In genomic region chr19:28010471-28011395, GRCm38 (mm10) we compare ENCODE assay signal across 8 mouse cellular contexts. TPM values are rescaled to one million over a fixed set of nuclear protein-coding genes. Genes with fewer than 3 reads are reported as not detected.
DNase-seq lines count a peak whose midpoint lies in the region; ATAC-seq and TF ChIP-seq lines count a peak whose summit lies in the region.

TSS of gene Rfx3 (minus strand) at chr19:28011166.

- peak; percentile 55 for ATAC-seq in erythroid progenitor cell, adult 5-6 weeks (replicated peaks; ENCODE audit: low FRiP score, poor library complexity, severe bottlenecking)
- ATAC-seq in heart, embryonic 15.5 days (replicated peaks; ENCODE audit: insufficient number of reproducible peaks, insufficient read depth, low FRiP score, low read depth) = peak; percentile 88
- ATAC-seq in liver, embryonic 16.5 days (ENCODE audit: low read depth) = peak; percentile 83
- ATAC-seq in neural tube, embryonic 13.5 days (ENCODE audit: low read depth) = peak; percentile 91

- H3K27ac ChIP-seq in ES-Bruce4 (ENCODE audit: insufficient read depth, low read length) = peak within 1 kb of the TSS; percentile 78
- H3K27ac ChIP-seq in heart, embryonic 15.5 days = peak within 1 kb of the TSS; percentile 99
- H3K27ac ChIP-seq in liver, embryonic 16.5 days (ENCODE audit: low read length) = peak within 1 kb of the TSS; percentile 99
- peak within 1 kb of the TSS; percentile 100 for H3K27ac ChIP-seq in neural tube, embryonic 13.5 days (replicated peaks)
- peak within 1 kb of the TSS; percentile 97 for H3K27ac ChIP-seq in testis, adult 2 months (ENCODE audit: control insufficient read depth, insufficient read depth, low read depth, low read length)

- no peaks in the 10 kb centered on the region for H3K36me3 ChIP-seq in ES-Bruce4 (ENCODE audit: control insufficient read depth, insufficient read depth, low read length, poor library complexity, severe bottlenecking)
- H3K36me3 ChIP-seq in heart, embryonic 15.5 days = no peaks in the 10 kb centered on the region
- no peaks in the 10 kb centered on the region for H3K36me3 ChIP-seq in liver, embryonic 16.5 days (ENCODE audit: control insufficient read depth, insufficient read depth)
- H3K36me3 ChIP-seq in neural tube, embryonic 13.5 days = no peaks in the 10 kb centered on the region
- H3K36me3 ChIP-seq in testis, adult 2 months (ENCODE audit: control insufficient read depth, insufficient read depth, low read length) = no peaks in the 10 kb centered on the region

- peak within 1 kb of the TSS; percentile 100 for H3K4me3 ChIP-seq in ES-Bruce4 (ENCODE audit: low read depth, low read length)
- H3K4me3 ChIP-seq in heart, embryonic 15.5 days = peak within 1 kb of the TSS; percentile 82
- H3K4me3 ChIP-seq in liver, embryonic 16.5 days (ENCODE audit: low read depth, low read length) = peak within 1 kb of the TSS; percentile 97
- peak within 1 kb of the TSS; percentile 93 for H3K4me3 ChIP-seq in neural tube, embryonic 13.5 days
- H3K4me3 ChIP-seq in testis, adult 2 months (ENCODE audit: control insufficient read depth, low read depth, low read length) = peak within 1 kb of the TSS; percentile 95

- DNase-seq in brain, embryonic 14.5 days (ENCODE audit: low read depth) = peak; percentile 97
- DNase-seq in kidney, postnatal 36 days = peak; percentile 61 to 82

- peak within 1 kb of the TSS; percentile 76 for H3K4me2 ChIP-seq in heart, embryonic 15.5 days
- peak within 1 kb of the TSS; percentile 96 for H3K4me2 ChIP-seq in liver, embryonic 16.5 days (ENCODE audit: low read depth, low read length)
- peak within 1 kb of the TSS; percentile 70 for H3K4me2 ChIP-seq in neural tube, embryonic 13.5 days

- H3K27me3 ChIP-seq in ES-Bruce4 (ENCODE audit: control insufficient read depth, insufficient read depth, low read length, poor library complexity, severe bottlenecking) = no peaks in the 10 kb centered on the region
- H3K27me3 ChIP-seq in heart, embryonic 15.5 days = no peaks in the 10 kb centered on the region
- no peaks in the 10 kb centered on the region for H3K27me3 ChIP-seq in liver, embryonic 16.5 days (ENCODE audit: control insufficient read depth, insufficient read depth, low read depth, low read length)
- H3K27me3 ChIP-seq in neural tube, embryonic 13.5 days = no peaks in the 10 kb centered on the region
- no peaks in the 10 kb centered on the region for H3K27me3 ChIP-seq in testis, adult 2 months (ENCODE audit: control insufficient read depth, insufficient read depth, low read length)

- under 1% methylated on average over 76 of the region's 78 CpGs for WGBS in heart, embryonic 15.5 days
- WGBS in liver, embryonic 16.5 days (ENCODE audit: insufficient replicate concordance) = under 1% methylated on average over 65 of the region's 78 CpGs
- under 1% methylated on average over 69 of the region's 78 CpGs for WGBS in neural tube, embryonic 13.5 days

- TF ChIP-seq EP300 in ES-Bruce4 (IDR thresholded peaks at IDR 0.05; ENCODE audit: insufficient read depth, low read depth, low read length) = no peak

- no peak for TF ChIP-seq CTCF in ES-Bruce4 (IDR thresholded peaks at IDR 0.05; ENCODE audit: low read depth, low read length)
- no peak for TF ChIP-seq CTCF in brain, embryonic 14.5 days (IDR thresholded peaks at IDR 0.05; ENCODE audit: borderline replicate concordance, extremely low read depth, insufficient read depth, insufficient read length)
- TF ChIP-seq CTCF in testis, adult 2 months (IDR thresholded peaks at IDR 0.05; ENCODE audit: control insufficient read depth, insufficient read depth, insufficient replicate concordance, low read depth, low read length) = no peak

- H3K9me3 ChIP-seq in ES-Bruce4 (replicated peaks; ENCODE audit: control insufficient read depth, insufficient read depth, low read length, poor library complexity, severe bottlenecking) = no peaks in the 10 kb centered on the region
- no peaks in the 10 kb centered on the region for H3K9me3 ChIP-seq in heart, embryonic 15.5 days (replicated peaks)
- H3K9me3 ChIP-seq in liver, embryonic 16.5 days (replicated peaks; ENCODE audit: control insufficient read depth, low read length) = no peaks in the 10 kb centered on the region
- no peaks in the 10 kb centered on the region for H3K9me3 ChIP-seq in neural tube, embryonic 13.5 days

- no peak for TF ChIP-seq POLR2A in ES-Bruce4 (IDR thresholded peaks at IDR 0.05; ENCODE audit: insufficient read depth, low read length)
- peak; percentile 32; the same call in 1 of the 2 replicates for TF ChIP-seq POLR2A in brain, embryonic 14.5 days (IDR thresholded peaks at IDR 0.05; ENCODE audit: borderline replicate concordance, extremely low read depth, insufficient read depth, insufficient read length, poor library complexity, severe bottlenecking)
- TF ChIP-seq POLR2A in testis, adult 2 months (IDR thresholded peaks at IDR 0.05; ENCODE audit: control insufficient read depth, low read depth, low read length) = no peak

- peak within 1 kb of the TSS; percentile 92 for H3K9ac ChIP-seq in ES-Bruce4 (ENCODE audit: low read depth, poor library complexity, severe bottlenecking)
- peak within 1 kb of the TSS; percentile 84 for H3K9ac ChIP-seq in heart, embryonic 15.5 days
- H3K9ac ChIP-seq in liver, embryonic 16.5 days (ENCODE audit: low read depth, low read length) = peak within 1 kb of the TSS; percentile 96
- H3K9ac ChIP-seq in neural tube, embryonic 13.5 days = peak within 1 kb of the TSS; percentile 97

- no peaks in the 10 kb centered on the region for H3K4me1 ChIP-seq in ES-Bruce4 (ENCODE audit: control insufficient read depth, insufficient read depth, low read length)
- peaks cover 6% of the 10 kb centered on the region for H3K4me1 ChIP-seq in heart, embryonic 15.5 days (replicated peaks)
- H3K4me1 ChIP-seq in liver, embryonic 16.5 days (ENCODE audit: control insufficient read depth, low read depth, low read length) = peaks cover 8% of the 10 kb centered on the region
- H3K4me1 ChIP-seq in neural tube, embryonic 13.5 days (replicated peaks) = peaks cover 13% of the 10 kb centered on the region
- H3K4me1 ChIP-seq in testis, adult 2 months (ENCODE audit: control insufficient read depth, insufficient read depth, low read length) = peaks cover 3% of the 10 kb centered on the region; the same call in 1 of the 2 replicates

RNA-seq across cellular contexts. Expression of gene Rfx3, which starts in this region (rescaled TPM):
- 11.9 and 14.4 TPM in 2 replicates for polyA plus RNA-seq in ES-Bruce4 (2011; ENCODE audit: insufficient read depth, insufficient read length, low read depth, missing spikeins)
- 16.8 and 21.4 TPM in 2 replicates for polyA plus RNA-seq in brain, embryonic 14.5 days (2012; rRNA removed)
- 5.4 and 16.2 TPM in 2 replicates for total RNA-seq in erythroid progenitor cell, adult 5-6 weeks (2015; ENCODE audit: low replicate concordance)
- 4.7 and 7.3 TPM in 2 replicates for total RNA-seq in erythroid progenitor cell, adult 5-6 weeks (2017; ENCODE audit: low replicate concordance)
- polyA plus RNA-seq in heart, embryonic 15.5 days (2015; fragmentation: Nextera tagmentation; extraction: Ambion mirVana) = 4.8 and 6.2 TPM in 2 replicates
- polyA plus RNA-seq in liver, embryonic 16.5 days (2015; fragmentation: Nextera tagmentation; extraction: Ambion mirVana) = 1.8 and 2.0 TPM in 2 replicates
- 27.2 and 31.3 TPM in 2 replicates for polyA plus RNA-seq in neural tube, embryonic 13.5 days (2015; fragmentation: Nextera tagmentation; extraction: Ambion mirVana)
- polyA plus RNA-seq in testis, adult 2 months (2012; rRNA removed) = 29.7 and 30.2 TPM in 2 replicates

Comparison
In these comparisons a context has a peak if more than half of its experiments do, and no peak if none do; other contexts are left out.
1. Peak in every context shown above with its lines: DNase-seq, ATAC-seq, H3K4me3 ChIP-seq and H3K27ac ChIP-seq.